Comparison of ENCODE assay signal across 8 mouse cellular contexts in genomic region chr17:43801595-43802373, GRCm38 (mm10). TPM values are rescaled to one million over a fixed set of nuclear protein-coding genes. Genes with fewer than 3 reads are reported as not detected.
DNase-seq lines count a peak whose midpoint lies in the region; ATAC-seq and TF ChIP-seq lines count a peak whose summit lies in the region.

No protein-coding gene starts in this region.

- H3K4me3 ChIP-seq in gastrocnemius, adult 2 months: peak overlapping the region; percentile 86
- peak overlapping the region; percentile 65 for H3K4me3 ChIP-seq in hindbrain, embryonic 13.5 days

- peaks cover 16% of the 10 kb centered on the region; the same call in 1 of the 2 replicates for H3K4me1 ChIP-seq in hindbrain, embryonic 13.5 days (replicated peaks)

- H3K27ac ChIP-seq in gastrocnemius, adult 2 months: peak overlapping the region; percentile 83
- peak overlapping the region; percentile 78 for H3K27ac ChIP-seq in hindbrain, embryonic 13.5 days

- DNase-seq in adrenal gland, postnatal 14 days: peak; percentile 71
- DNase-seq in cerebellum, postnatal 4 days (ENCODE audit: low spot score in 2 of 2): peak; percentile 24 to 48
- peak; percentile 82 for DNase-seq in gastrocnemius, adult 2 months
- peak; percentile 28 to 43 for DNase-seq in left cerebral cortex, adult 8-10 months (ENCODE audit: low spot score in 2 of 2)
- peak; percentile 49 for DNase-seq in lung, postnatal 36 days
- DNase-seq in right cerebral cortex, postnatal 10 days (ENCODE audit: low spot score in 2 of 2): peak; percentile 64 to 69

- intact Hi-C loops in gastrocnemius, adult 2 months (cut with DNase I): loop anchor here (1.0 to 5.0 kb wide), 4 partner anchors 46 to 236 kb away; no protein-coding TSS in a partner anchor

- ATAC-seq in hindbrain, embryonic 13.5 days (ENCODE audit: low FRiP score): peak; percentile 93
- no peak for ATAC-seq in monocyte, adult 5-6 weeks (replicated peaks; ENCODE audit: insufficient number of reproducible peaks, low FRiP score, low TSS enrichment, poor library complexity, severe bottlenecking)

- peak overlapping the region; percentile 83 for H3K9ac ChIP-seq in hindbrain, embryonic 13.5 days

- peak; percentile 54 for TF ChIP-seq CTCF in gastrocnemius, adult 2 months (IDR thresholded peaks at IDR 0.05)

- H3K4me2 ChIP-seq in hindbrain, embryonic 13.5 days: peak overlapping the region; percentile 88

- under 1% methylated on average over 55 of the region's 55 CpGs for WGBS in hindbrain, embryonic 13.5 days

- H3K36me3 ChIP-seq in hindbrain, embryonic 13.5 days: no peaks in the 10 kb centered on the region

- no peaks in the 10 kb centered on the region for H3K9me3 ChIP-seq in hindbrain, embryonic 13.5 days

- 0 out of 2 replicates have a peak, but pooled peaks cover 3% of the 10 kb centered on the region for H3K27me3 ChIP-seq in hindbrain, embryonic 13.5 days

RNA-seq across cellular contexts. Expression of gene Rcan2, which starts 0.6 kb away (rescaled TPM):
- total RNA-seq in adrenal gland, postnatal 14 days (2021): 4.3 and 5.9 TPM in 2 replicates
- 10 to 100 TPM; 40.3 to 80.7 TPM for total RNA-seq in gastrocnemius, adult 2 months (2021)
- polyA plus RNA-seq in hindbrain, embryonic 13.5 days (2015; fragmentation: Nextera tagmentation; extraction: Ambion mirVana): 104 and 111 TPM in 2 replicates
- total RNA-seq in left cerebral cortex, adult 8-10 months (2022): 100 to 1,000 TPM; 201 to 220 (median 213) TPM
- total RNA-seq in monocyte, adult 5-6 weeks (2017): not detected in 3 replicates
